Mouse (Mus musculus): ENCODE results near the gene Fzr1.

Fzr1 gene

GRCm38 (mm10) chr10:81362336-81362949 is 15.9 kb downstream of the Fzr1 start:
- CTCF ChIA-PET = interaction anchor here (0.5 kb wide), 1 partner anchor 997 kb away, joined by 8 read pairs; no protein-coding TSS in a partner anchor

GRCm38 (mm10) chr10:81360721-81361120 is 17.6 kb downstream of the Fzr1 start:
- CTCF ChIA-PET = interaction anchor here (1.1 kb wide), 1 partner anchor 19 kb away, joined by 3 read pairs; no protein-coding TSS in a partner anchor

- CTCF ChIA-PET = no interaction called here
Measured at GRCm38 (mm10) chr10:81358841-81359240, 19.5 kb downstream of the Fzr1 start.

- CTCF ChIA-PET = interaction anchor here (0.6 kb wide), 1 partner anchor 22 kb away, joined by 3 read pairs; no protein-coding TSS in a partner anchor
Measured at GRCm38 (mm10) chr10:81358209-81358608, 20.1 kb downstream of the Fzr1 start.

DNA sequence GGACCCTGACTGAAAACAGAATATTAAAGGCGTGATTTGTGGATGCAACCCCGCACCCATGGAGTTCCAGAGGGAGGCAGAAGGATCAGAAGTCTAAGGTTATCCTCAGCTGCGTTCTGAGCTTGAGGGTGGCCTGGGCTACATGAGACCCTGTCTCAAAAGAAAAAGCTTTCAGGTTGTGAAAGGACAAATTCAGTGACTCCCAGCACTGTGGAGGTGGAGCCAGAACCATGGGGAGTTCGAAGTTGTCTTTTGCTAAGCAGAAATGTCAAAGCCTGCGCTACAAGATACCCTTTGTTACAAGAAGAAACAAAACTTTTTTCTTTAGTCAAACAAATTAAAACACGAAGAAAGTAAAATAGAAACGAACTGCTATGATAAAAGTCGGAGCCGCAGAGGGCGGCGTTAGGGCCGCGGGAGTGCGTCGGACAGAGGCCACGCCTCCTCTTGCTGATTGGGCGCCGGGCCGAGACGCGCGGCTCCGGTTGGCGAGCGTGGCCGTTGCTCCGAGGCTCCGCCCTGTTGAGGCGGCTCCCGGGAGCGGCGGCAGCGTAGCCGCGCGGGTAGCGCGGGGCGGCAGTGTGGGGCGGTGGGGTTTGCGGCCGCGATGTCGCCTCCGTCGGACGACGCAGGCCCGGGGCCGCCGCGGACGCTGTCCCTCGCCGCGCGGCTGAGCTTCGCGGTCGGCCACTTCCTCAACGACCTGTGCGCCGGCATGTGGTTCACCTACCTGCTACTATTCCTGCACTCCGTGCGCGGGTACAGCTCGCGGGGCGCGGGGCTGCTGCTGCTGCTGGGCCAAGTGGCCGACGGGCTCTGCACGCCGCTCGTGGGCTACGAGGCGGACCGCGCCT is 21.1 kb downstream of the Fzr1 start, which contains the start of gene Mfsd12:
Mfsd12 (plus strand) TSS at position 501 of the 854 bp plus-strand sequence.
- CTCF ChIA-PET = interaction anchor here (0.6 kb wide), 2 partner anchors 140 to 188 kb away, joined by 3 to 4 read pairs; no protein-coding TSS in a partner anchor

- CTCF ChIA-PET = interaction anchor here (0.6 kb wide), 1 partner anchor 188 kb away, joined by 4 read pairs; no protein-coding TSS in a partner anchor
Measured at GRCm38 (mm10) chr10:81356352-81356990, 21.8 kb downstream of the Fzr1 start.

DNA sequence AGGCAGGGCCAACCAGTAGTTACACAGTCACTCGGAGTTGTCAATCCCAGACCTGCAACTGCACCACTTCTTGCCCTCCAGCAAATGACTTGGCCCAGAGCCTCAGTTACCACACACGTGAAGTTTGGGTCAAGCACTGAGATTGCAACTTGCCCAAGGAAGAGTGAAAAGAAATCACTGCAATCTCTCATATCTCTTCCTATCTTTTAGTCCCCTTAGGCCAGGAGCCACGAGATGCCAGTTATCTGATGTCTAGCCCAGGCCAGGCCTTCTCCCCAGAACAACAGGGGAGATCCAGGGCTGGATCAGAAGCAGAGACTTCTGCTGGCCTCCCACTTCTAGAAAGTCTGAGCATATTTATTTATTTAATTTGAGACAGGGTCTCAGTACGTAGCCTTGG is 22.8 kb downstream of the Fzr1 start:
- CTCF ChIA-PET = no interaction called here

GRCm38 (mm10) chr10:81354738-81355477 is 23.4 kb downstream of the Fzr1 start:
- CTCF ChIA-PET = interaction anchor here (0.6 to 1.6 kb wide), 3 partner anchors 9 to 20 kb away, joined by 3 to 9 read pairs (median 3); no protein-coding TSS in a partner anchor

DNA sequence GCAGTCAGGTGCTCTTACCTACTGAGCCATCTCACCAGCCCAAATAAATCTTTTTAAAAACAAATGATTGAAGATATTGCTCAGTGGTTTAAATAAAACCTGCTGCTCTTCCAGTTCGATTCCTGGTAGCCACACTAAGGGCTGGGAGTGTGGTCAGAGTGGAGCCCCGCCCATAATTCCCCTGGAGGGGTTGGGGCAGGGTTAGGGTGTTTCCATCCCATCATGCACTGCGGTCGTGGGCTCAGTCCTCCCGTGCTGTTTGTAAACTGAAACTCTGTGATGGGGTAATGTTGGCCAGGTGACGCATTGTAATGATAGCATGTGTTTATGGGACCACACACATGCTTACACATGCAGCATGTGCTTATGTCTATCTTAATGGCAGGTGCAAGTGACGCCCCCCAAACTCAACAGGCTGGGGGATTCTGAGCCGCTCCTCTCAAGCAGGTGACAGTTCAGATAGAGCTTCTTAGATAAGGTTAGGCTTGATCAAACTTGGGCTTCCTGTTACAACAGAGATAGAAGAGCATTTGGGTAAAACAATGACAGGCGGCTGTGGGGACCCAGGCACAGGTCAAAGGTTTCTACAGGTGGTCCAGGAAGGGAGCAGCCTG is 26.5 kb downstream of the Fzr1 start:
- CTCF ChIA-PET = interaction anchor here (1.0 kb wide), 1 partner anchor 26 kb away, joined by 3 read pairs; no protein-coding TSS in a partner anchor

DNA sequence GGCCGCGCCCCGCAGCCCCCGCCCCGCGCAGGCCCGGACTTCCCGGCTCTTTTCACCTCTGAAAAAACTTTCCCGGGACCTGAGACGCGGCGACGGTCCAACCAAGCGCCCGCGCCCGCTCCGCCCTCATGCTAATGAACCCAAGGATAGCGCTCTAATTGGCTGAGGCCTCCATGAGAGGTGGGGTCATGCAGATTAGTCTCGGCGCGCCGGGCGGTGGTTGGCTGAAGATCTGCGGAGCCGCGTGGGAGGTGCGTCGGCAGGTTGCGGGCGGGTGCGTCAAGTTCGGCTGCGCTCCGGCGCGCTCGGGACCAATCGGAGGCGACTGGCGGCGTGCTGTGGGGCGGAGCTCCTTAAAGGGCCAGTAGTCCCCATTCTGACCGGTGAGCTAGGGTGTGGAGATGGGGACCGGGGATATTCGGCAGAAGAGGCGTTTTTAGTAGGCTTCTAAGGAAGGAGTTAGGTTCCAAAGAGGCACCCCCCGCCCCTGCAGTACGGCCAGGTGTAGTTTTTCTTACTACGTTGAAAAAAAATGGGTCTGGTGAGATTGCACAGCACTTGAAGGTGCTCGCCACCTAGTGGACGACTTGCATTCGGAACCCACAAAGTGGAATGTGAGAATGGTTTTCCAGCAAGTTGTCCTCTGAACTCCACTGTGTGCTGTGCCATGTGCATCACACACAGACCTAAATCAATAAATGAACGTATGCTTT is 27.8 kb downstream of the Fzr1 start, which contains the start of gene Hmg20b:
Hmg20b (minus strand) TSS at position 130 of the 713 bp plus-strand sequence.
- CTCF ChIA-PET = no interaction called here

DNA sequence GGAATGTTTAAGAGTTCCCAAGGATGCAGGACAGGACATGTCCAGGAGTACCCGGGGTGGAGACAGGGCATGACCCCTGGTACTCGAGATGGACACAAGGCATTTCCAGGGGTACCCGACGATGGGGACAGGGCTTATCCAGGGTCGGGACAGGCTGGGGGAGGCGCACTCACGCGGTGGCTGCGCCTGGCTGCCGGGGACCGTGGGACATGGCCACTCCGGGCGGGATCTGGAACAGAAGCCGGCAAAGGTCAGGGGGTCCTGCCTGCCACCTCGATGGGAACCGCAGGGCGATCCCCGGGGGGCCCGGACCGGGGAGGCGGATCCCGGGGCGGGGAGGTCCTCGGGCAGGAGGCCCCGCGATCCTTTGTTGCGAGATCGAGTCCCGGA is 28.4 kb downstream of the Fzr1 start:
- CTCF ChIA-PET = no interaction called here

DNA sequence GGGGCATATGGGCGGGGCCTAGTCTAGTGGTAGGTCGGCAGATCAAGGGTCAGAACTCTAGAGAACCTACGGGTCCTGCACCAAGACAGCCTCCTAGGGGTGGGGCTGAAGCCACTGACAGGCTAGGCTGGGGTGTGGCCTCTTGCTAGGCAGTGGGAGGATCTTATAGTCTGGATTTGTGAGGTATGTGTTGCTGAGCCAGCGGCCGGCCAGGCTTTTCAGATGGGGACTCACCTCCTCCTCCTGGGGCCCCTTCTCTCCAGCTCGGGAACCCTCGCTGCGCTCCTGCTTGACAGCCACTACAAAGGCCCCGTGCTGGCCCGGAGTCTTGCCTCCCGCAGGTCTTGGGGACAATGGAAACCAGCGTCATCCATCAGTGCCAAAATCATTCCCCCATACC is 29.2 kb downstream of the Fzr1 start:
- CTCF ChIA-PET = no interaction called here

DNA sequence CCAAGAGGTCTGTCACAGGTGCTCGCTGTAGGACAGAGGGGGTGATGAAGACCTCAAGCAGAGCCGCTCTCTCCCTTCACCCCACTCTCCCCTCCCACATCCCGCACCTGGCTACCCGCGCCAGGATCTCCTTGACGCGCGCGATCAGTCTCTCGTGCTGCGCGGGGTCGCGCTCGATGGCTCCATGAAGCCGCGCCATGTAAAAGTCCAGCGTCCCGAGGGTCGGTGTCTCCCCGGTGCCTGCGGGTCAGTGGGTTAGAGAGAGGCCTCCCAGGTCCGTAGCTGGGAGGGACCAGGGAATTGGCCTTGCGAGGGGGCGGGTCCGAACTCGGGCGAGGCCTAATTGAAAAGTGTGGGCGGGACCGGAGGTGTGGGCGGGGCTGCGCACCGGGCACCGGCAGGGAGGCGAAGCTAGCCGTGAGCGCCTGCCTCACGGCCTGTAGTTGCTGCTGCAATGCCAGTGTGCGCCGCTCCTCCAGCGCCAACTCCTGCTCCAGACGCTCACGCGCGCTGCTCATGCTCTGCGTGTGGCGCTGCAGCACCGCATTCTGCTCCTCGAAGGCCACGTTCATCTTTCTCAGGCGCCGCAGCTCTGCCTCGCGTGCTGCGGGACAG is 31.8 kb downstream of the Fzr1 start:
- CTCF ChIA-PET = interaction anchor here (0.5 to 1.4 kb wide), 4 partner anchors 29 to 139 kb away, joined by 3 to 6 read pairs (median 4); no protein-coding TSS in a partner anchor

GRCm38 (mm10) chr10:81345162-81345534 is 33.2 kb downstream of the Fzr1 start:
- CTCF ChIA-PET = interaction anchor here (1.4 kb wide), 1 partner anchor 27 kb away, joined by 3 read pairs; no protein-coding TSS in a partner anchor

DNA sequence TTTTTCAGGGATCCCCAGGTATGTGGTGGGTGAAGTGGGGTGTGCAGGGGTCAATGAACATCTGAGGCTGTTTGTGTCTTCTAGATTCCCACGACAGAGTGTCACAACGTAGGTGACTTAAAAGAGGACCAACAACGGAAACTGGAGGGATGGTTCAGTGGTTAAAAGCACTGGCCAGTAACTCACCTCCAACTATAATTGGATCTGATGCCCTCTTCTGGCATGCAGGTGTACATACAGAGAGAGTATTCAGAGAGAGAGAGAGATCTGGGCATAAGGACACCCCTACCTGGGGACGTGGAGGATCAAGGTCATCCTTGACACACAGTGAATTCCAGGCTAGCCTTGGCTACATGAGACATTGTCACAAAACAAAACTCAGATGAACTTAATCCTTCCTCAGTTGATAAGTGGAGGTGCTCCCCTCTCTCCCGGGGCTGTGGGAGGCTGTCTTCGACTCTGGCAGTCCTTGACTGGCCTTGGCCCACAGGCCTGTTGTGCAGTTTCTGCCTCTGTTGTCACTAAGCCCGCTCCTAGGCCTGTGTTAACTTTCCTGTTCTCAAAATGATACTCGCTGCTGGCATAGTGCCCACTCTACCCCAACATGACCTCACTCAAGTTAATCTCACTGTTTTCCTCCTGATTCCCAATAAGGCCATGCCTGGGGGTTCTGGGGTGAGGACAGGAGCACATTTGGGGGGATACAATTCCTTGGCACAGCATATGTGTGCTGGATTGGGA is 33.7 kb downstream of the Fzr1 start:
- CTCF ChIA-PET = no interaction called here

- CTCF ChIA-PET = interaction anchor here (0.7 to 1.0 kb wide), 4 partner anchors 26 to 149 kb away, joined by 3 to 6 read pairs (median 3); no protein-coding TSS in a partner anchor
Measured at GRCm38 (mm10) chr10:81342686-81343505, 35.4 kb downstream of the Fzr1 start, which contains the start of gene Gipc3. TSS of gene Gipc3 (minus strand) at chr10:81343266.

GRCm38 (mm10) chr10:81341333-81341949 is 36.9 kb downstream of the Fzr1 start:
- CTCF ChIA-PET = interaction anchor here (0.7 to 1.1 kb wide), 4 partner anchors 19 to 294 kb away, joined by 3 to 8 read pairs (median 3); no protein-coding TSS in a partner anchor
